Mouse (Mus musculus) ES-E14 (cell line): ENCODE data around the gene Rabgap1l.

Source experiments
- CHD2 ChIP-seq: IDR thresholded peaks from 2 replicates; pipeline ENCODE4 v1.6.1; 2014; ENCODE audit warnings: mild to moderate bottlenecking, low read depth, low read length, inconsistent platforms
- HCFC1 ChIP-seq: IDR thresholded peaks from 2 replicates; pipeline ENCODE4 v1.6.1; 2012; ENCODE audit warnings: low read length, inconsistent platforms, borderline replicate concordance; ENCODE audit not compliant: insufficient read depth
- MAFK ChIP-seq: IDR thresholded peaks from 2 replicates; pipeline ENCODE4 v1.6.1; 2014; ENCODE audit warnings: mild to moderate bottlenecking, low read depth, low read length, inconsistent platforms; ENCODE audit not compliant: insufficient read depth
- ZC3H11A ChIP-seq: IDR thresholded peaks from 2 replicates; pipeline ENCODE4 v1.6.1; 2012; ENCODE audit warnings: low read depth, mild to moderate bottlenecking, inconsistent platforms, low read length, borderline replicate concordance
- ZNF384 ChIP-seq: IDR thresholded peaks from 2 replicates; pipeline ENCODE4 v1.6.1; 2012; ENCODE audit warnings: low read depth, low read length, inconsistent platforms

DNA sequence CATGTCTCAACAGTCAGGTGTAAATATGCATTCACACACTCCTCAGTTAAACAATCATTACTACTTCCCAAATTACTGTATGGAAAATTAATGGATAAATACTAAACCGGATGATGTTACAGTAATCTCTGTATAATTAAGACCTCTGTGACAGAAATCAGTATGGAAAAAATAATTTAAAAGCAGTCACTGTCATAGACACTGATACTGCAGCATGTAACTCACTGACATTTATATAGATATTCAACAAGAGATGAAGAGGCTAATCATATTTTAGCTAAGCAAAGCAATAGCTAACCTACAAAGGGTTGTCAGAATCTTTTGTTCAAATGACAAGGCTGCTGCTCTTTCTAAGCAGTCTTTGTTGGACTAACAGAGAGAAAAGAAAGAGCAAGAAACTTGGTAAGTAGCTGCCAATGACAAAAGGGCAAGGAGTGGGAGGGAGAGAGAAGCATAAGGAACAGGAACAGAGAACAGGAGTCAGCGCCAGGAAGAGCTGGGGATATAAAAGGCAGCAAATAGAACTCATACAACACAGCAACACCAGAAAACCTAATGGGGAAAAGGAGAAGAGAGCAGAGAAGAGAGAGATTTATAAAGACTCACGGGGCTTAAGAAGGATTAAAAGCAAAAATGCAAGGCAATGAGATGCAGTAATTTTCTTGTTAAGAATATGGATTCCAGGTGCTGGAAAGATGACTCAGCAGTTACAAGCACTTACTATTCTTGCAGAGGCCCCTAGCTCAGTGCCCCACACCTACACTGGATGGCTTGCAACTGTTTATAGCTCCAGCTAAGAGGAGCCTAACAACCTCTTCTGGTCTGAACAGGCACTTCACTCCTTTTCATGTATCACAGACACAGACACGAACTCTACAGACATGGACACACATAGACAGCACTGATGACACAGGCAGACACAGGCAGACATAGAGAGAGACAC is 244.8 kb downstream of the Rabgap1l start:
- no peak for TF ChIP-seq ZC3H11A
- TF ChIP-seq MAFK, result peak; percentile 84; the same call in 1 of the 2 replicates
- TF ChIP-seq ZNF384, result no peak
- TF ChIP-seq HCFC1, result no peak
- TF ChIP-seq CHD2, result no peak
